Mouse (Mus musculus): ENCODE measurements around the gene Mfrp. TPM values are rescaled to one million over a fixed set of nuclear protein-coding genes. Genes with fewer than 3 reads are reported as not detected.
A peak's percentile ranks its signal among the peaks of the same experiment; 100 is the strongest.

Mfrp gene
- polyA plus RNA-seq, 1 experiment = 0.09 TPM

DNA sequence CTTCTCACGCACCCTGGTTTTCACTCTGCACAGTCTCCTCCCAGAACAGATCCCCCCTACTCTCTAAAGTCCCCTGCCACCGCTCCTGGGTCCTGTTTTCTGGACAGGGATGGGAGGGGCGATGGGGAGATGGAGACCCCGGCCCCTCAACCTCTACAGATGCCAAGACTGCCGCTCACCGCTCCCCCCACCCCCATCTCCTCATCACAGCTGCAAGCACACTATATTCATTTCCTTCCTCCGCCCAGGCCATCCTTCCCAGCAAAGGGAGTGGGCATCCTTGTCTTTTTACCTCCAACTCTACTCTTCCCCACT is 29.7 kb downstream of the Mfrp start:
- H3K36me3 ChIP-seq (ENCODE audit: control insufficient read depth, insufficient read depth, low read length) = no peaks in the 10 kb centered on the region
- no peak overlapping the region for H3K27ac ChIP-seq (ENCODE audit: control insufficient read depth, insufficient read depth, low read length)
- H3K27me3 ChIP-seq (ENCODE audit: control insufficient read depth, insufficient read depth, low read length) = peaks cover 13% of the 10 kb centered on the region; the same call in 1 of the 2 replicates
- TF ChIP-seq POLR2A (IDR thresholded peaks at IDR 0.05; ENCODE audit: control insufficient read depth, extremely low read depth, insufficient read depth, low read length, poor library complexity) (no peak), CTCF (IDR thresholded peaks at IDR 0.05; ENCODE audit: borderline replicate concordance, control insufficient read depth, extremely low read depth, insufficient read depth, low read length, poor library complexity) (no peak)
- no peak for DNase-seq
- H3K4me1 ChIP-seq (replicated peaks; ENCODE audit: control insufficient read depth, insufficient read depth, low read length) = peaks cover 39% of the 10 kb centered on the region
- no peak overlapping the region for H3K4me3 ChIP-seq (ENCODE audit: control insufficient read depth, insufficient read depth, low read length)
- WGBS = 58% methylated on average over 7 of the region's 7 CpGs

DNA sequence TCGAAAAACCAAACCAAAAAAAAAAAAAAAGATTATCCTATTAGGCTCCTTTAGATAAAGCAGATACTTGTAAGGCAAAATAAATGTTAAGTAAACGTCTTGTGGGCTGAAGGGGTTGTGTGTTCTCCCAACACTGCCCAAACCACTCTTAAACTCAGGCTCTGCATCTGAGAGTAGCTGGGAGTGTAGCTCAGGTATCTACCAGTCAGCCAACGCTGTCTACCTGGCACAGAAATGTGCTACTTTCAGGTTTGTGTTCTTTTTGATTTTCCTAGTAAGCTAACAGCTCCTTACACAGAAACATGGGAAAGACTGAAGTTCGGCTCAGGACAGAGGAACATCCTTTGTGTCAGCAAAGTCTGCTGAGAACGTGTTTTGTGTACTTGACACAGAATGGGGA is 30.7 kb downstream of the Mfrp start:
- Histone ChIP-seq H3K4me3 (ENCODE audit: control insufficient read depth, insufficient read depth, low read length) (no peak overlapping the region), H3K4me1 (replicated peaks; ENCODE audit: control insufficient read depth, insufficient read depth, low read length) (peaks cover 39% of the 10 kb centered on the region), H3K27ac (ENCODE audit: control insufficient read depth, insufficient read depth, low read length) (no peak overlapping the region), H3K27me3 (ENCODE audit: control insufficient read depth, insufficient read depth, low read length) (peaks cover 13% of the 10 kb centered on the region; the same call in 1 of the 2 replicates), H3K36me3 (ENCODE audit: control insufficient read depth, insufficient read depth, low read length) (no peaks in the 10 kb centered on the region)
- TF ChIP-seq CTCF (IDR thresholded peaks at IDR 0.05; ENCODE audit: borderline replicate concordance, control insufficient read depth, extremely low read depth, insufficient read depth, low read length, poor library complexity) (no peak), POLR2A (IDR thresholded peaks at IDR 0.05; ENCODE audit: control insufficient read depth, extremely low read depth, insufficient read depth, low read length, poor library complexity) (no peak)
- WGBS = 88% methylated on average over 5 of the region's 5 CpGs
- no peak for DNase-seq

DNA sequence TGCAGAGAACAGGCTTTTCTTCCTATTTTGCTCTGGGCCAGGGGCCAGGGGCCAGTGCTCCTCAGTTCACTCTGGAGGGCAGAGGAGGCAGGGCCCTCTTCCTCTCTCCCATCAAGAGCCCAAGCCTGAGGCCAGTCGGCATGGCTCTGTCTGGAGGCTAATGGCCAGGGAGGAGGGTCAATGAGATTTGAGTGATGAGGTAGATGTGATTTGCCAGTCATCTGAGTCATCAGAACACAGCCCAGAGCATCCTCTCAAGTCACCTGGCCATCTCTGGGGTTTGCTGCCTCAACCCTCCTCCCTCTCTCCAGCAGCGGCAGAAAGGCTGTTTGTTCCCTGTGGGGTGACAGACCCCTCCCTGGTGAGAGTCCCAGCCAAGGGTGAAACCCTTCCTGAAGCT is 31.8 kb downstream of the Mfrp start:
- no peak overlapping the region for H3K4me3 ChIP-seq (ENCODE audit: control insufficient read depth, insufficient read depth, low read length)
- H3K4me1 ChIP-seq (replicated peaks; ENCODE audit: control insufficient read depth, insufficient read depth, low read length) = peaks cover 39% of the 10 kb centered on the region

DNA sequence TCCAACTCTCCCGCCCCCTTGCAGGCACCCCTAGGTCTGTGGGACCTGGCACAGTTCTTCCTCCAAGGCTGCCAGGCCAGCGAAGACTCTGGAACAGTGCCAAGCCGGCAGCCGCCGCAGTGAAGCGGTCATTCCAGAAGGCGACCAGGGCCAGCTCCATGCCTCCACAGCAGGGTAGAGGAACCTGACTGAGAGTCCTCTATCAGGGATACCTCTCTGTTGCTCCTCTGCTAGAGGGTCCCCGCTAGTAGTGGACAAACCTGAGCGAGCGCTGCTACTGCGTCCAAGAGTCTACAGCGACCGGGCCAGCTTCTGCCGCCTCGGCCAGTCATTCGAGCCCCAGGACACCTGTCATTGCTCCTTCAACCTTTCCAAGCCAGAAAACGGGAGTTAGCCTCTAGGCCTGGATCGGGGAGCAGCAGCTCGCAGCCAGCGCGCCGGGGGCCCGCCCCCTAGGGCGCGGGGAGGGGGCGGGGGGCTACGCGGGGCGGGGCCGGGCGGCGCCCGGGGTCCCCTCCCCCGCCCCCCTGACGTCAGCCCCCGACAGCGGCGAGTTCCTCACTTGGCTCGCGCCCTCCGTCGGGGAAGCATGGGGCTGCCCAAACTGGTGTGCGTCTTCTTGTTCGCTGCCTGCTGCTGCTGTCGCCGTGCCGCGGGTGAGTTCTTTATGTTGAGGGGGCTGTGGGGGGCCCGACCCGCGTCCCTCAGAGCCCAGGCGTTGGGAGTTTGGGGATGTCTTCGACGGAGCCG is 32.7 kb downstream of the Mfrp start, which contains the start of gene Mcam:
Gene Mcam (plus strand): TSS at position 369 of the 750 bp plus-strand sequence.
- WGBS = under 1% methylated on average over 49 of the region's 55 CpGs
- peak; percentile 40 for DNase-seq
- Histone ChIP-seq H3K36me3 (ENCODE audit: control insufficient read depth, insufficient read depth, low read length) (no peaks in the 10 kb centered on the region), H3K4me1 (replicated peaks; ENCODE audit: control insufficient read depth, insufficient read depth, low read length) (peaks cover 39% of the 10 kb centered on the region), H3K27ac (ENCODE audit: control insufficient read depth, insufficient read depth, low read length) (no peak within 1 kb of the TSS), H3K4me3 (ENCODE audit: control insufficient read depth, insufficient read depth, low read length) (peak within 1 kb of the TSS; percentile 43), H3K27me3 (ENCODE audit: control insufficient read depth, insufficient read depth, low read length) (peaks cover 13% of the 10 kb centered on the region; the same call in 1 of the 2 replicates)
- TF ChIP-seq POLR2A (IDR thresholded peaks at IDR 0.05; ENCODE audit: control insufficient read depth, extremely low read depth, insufficient read depth, low read length, poor library complexity) = no peak
- TF ChIP-seq CTCF (IDR thresholded peaks at IDR 0.05; ENCODE audit: borderline replicate concordance, control insufficient read depth, extremely low read depth, insufficient read depth, low read length, poor library complexity) = no peak

More for the DNA sequence above, 31.8 kb downstream of the Mfrp start:
- H3K36me3 ChIP-seq (ENCODE audit: control insufficient read depth, insufficient read depth, low read length) = no peaks in the 10 kb centered on the region
- no peak for DNase-seq
- WGBS = 67% methylated on average over 2 of the region's 2 CpGs
- no peak for TF ChIP-seq POLR2A (IDR thresholded peaks at IDR 0.05; ENCODE audit: control insufficient read depth, extremely low read depth, insufficient read depth, low read length, poor library complexity)
- no peak for TF ChIP-seq CTCF (IDR thresholded peaks at IDR 0.05; ENCODE audit: borderline replicate concordance, control insufficient read depth, extremely low read depth, insufficient read depth, low read length, poor library complexity)
- no peak overlapping the region for H3K27ac ChIP-seq (ENCODE audit: control insufficient read depth, insufficient read depth, low read length)
- peaks cover 13% of the 10 kb centered on the region; the same call in 1 of the 2 replicates for H3K27me3 ChIP-seq (ENCODE audit: control insufficient read depth, insufficient read depth, low read length)

DNA sequence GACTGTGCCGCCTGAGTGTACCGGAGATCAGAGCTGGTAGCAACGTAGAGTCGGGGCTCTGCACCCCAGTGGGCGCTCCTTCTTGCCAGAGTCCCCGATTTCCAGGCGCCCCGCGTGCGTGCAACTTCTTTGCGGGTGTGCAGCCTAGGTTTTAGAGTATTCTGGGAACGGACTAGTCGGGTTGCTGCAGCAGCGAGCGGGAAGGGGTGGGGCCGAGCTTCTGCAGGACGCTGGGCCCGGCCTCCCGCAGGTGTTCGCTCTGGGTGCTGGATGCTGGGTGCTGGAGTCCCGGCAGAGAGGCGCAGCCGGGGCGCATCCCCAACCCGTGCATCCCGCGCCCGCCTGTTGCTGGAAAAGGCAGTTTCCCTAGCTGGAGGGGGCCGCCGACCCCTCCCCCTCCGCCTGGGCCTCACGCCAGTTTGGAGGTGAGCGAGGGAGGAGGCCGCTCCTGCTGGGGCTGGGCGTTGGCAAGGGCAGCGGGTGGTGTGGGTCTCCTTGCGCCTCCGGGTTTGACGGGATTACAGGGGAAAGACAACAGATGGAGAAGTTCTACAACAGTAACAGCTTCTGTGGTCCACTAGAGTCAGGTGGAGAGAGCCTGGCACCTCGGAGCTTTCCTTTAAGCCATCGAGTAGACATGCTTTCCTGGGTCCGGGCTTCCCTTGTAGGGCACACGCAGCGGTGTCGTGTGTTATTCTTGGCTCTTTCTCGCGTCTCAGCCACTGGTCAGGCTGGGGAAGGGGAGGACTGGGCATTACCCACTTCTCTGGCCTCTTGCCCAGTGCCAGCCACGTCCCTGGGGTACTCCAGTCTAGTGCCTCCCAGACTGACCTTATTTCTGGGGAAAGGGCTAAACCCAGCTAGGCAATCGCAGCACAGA is 33.6 kb downstream of the Mfrp start:
- peaks cover 32% of the 10 kb centered on the region for H3K4me1 ChIP-seq (replicated peaks; ENCODE audit: control insufficient read depth, insufficient read depth, low read length)
- peak overlapping the region; percentile 43 for H3K4me3 ChIP-seq (ENCODE audit: control insufficient read depth, insufficient read depth, low read length)
- peak; percentile 59 for DNase-seq
- peaks cover 13% of the 10 kb centered on the region; the same call in 1 of the 2 replicates for H3K27me3 ChIP-seq (ENCODE audit: control insufficient read depth, insufficient read depth, low read length)
- TF ChIP-seq CTCF (IDR thresholded peaks at IDR 0.05; ENCODE audit: borderline replicate concordance, control insufficient read depth, extremely low read depth, insufficient read depth, low read length, poor library complexity) = no peak
- no peak for TF ChIP-seq POLR2A (IDR thresholded peaks at IDR 0.05; ENCODE audit: control insufficient read depth, extremely low read depth, insufficient read depth, low read length, poor library complexity)
- no peaks in the 10 kb centered on the region for H3K36me3 ChIP-seq (ENCODE audit: control insufficient read depth, insufficient read depth, low read length)
- H3K27ac ChIP-seq (ENCODE audit: control insufficient read depth, insufficient read depth, low read length) = no peak overlapping the region
- WGBS = 4% methylated on average over 49 of the region's 49 CpGs

DNA sequence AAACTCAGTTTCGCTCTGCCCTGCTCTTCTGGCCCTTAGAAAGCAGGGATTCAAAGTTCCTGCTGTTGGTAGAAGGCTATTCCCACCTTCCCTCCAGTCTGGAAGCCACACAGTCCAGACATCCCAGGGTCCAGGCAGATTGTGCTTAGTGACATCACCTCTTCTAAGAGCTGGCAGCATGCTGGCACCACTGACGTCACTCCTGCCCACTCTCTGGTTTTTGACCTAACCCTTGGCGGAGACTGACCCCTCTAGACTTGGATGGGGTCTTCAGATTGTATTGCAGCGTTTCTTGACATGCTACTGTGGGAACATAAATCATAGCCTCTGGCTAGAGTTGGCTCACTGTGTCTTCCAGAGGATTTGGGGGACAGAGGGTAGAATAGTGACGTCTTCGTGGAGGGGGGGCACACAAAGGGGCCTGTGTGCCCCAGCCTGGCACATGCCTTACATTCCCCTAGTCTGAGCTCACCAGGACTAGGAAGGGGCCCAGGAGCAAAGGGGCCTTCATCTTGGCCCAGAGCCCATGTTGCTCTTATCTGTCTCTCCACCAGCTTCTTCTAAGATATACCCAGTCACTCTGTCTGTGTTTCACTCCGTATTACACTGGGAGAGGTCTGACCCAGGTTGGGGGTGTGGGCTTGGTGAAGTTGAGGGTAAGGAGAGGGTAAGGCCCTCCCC is 34.3 kb downstream of the Mfrp start:
- 80% methylated on average over 7 of the region's 7 CpGs for WGBS
- Histone ChIP-seq H3K4me3 (ENCODE audit: control insufficient read depth, insufficient read depth, low read length) (no peak overlapping the region), H3K36me3 (ENCODE audit: control insufficient read depth, insufficient read depth, low read length) (no peaks in the 10 kb centered on the region), H3K27me3 (ENCODE audit: control insufficient read depth, insufficient read depth, low read length) (peaks cover 13% of the 10 kb centered on the region; the same call in 1 of the 2 replicates), H3K27ac (ENCODE audit: control insufficient read depth, insufficient read depth, low read length) (no peak overlapping the region), H3K4me1 (replicated peaks; ENCODE audit: control insufficient read depth, insufficient read depth, low read length) (peaks cover 25% of the 10 kb centered on the region)
- no peak for TF ChIP-seq CTCF (IDR thresholded peaks at IDR 0.05; ENCODE audit: borderline replicate concordance, control insufficient read depth, extremely low read depth, insufficient read depth, low read length, poor library complexity)
- no peak for TF ChIP-seq POLR2A (IDR thresholded peaks at IDR 0.05; ENCODE audit: control insufficient read depth, extremely low read depth, insufficient read depth, low read length, poor library complexity)
- DNase-seq = no peak
